Mouse (Mus musculus) large intestine, adult 2 months (tissue): ENCODE measurements around the gene Fkbp6. TPM values are rescaled to one million over a fixed set of nuclear protein-coding genes. Genes with fewer than 3 reads are reported as not detected.

Experiments
- DNase-seq: peaks from one replicate; pipeline ENCODE4 v3.0.0-alpha.2; 2012; ENCODE audit warnings: low read depth, low spot score
- WGBS: fragments of 180-500 bp; shearing (Covaris S2); methylation state at CpG from one replicate; pipeline ENCODE4 v1.1.7; 2018; 5-methylcytosine and 5-hydroxymethylcytosine counted together
- polyA plus RNA-seq: library from polyadenylated mRNA; depleted of rRNA; stranded (reverse); fragments of >200 nt; gene quantifications from 2 replicates; pipeline ENCODE4 v1.2.3, GENCODE M21; 2012

The Fkbp6 gene
- polyA plus RNA-seq, 1 experiment = not detected

- no peak for DNase-seq
- WGBS = 79% methylated on average over 5 of the region's 5 CpGs
These were observed 62.9 kb downstream of the Fkbp6 start for GRCm38 (mm10) chr5:135286926-135287325.

- no peak for DNase-seq
- WGBS = 0% methylated on average over 6 of the region's 6 CpGs
These were observed 63.7 kb downstream of the Fkbp6 start for GRCm38 (mm10) chr5:135286185-135286584.

GRCm38 (mm10) chr5:135285211-135285610 is 64.6 kb downstream of the Fkbp6 start:
- no peak for DNase-seq
- 66% methylated on average over 3 of the region's 3 CpGs for WGBS

- DNase-seq = no peak
- WGBS = 64% methylated on average over 9 of the region's 9 CpGs
These were observed 69.6 kb downstream of the Fkbp6 start for GRCm38 (mm10) chr5:135280226-135280625.

- WGBS = 26% methylated on average over 36 of the region's 36 CpGs
- DNase-seq = no peak
These were observed 73.2 kb downstream of the Fkbp6 start for GRCm38 (mm10) chr5:135276597-135276996.

- DNase-seq = no peak
- WGBS = 52% methylated on average over 15 of the region's 15 CpGs
These were observed 75.0 kb downstream of the Fkbp6 start for GRCm38 (mm10) chr5:135274663-135275396.

GRCm38 (mm10) chr5:135271563-135272165 is 78.2 kb downstream of the Fkbp6 start:
- WGBS = 69% methylated on average over 12 of the region's 12 CpGs
- DNase-seq = no peak

- no peak for DNase-seq
- WGBS = 59% methylated on average over 4 of the region's 4 CpGs
These were observed 79.5 kb downstream of the Fkbp6 start for GRCm38 (mm10) chr5:135270361-135270760.

GRCm38 (mm10) chr5:135269451-135269850 is 80.4 kb downstream of the Fkbp6 start:
- 72% methylated on average over 8 of the region's 8 CpGs for WGBS
- DNase-seq = no peak

GRCm38 (mm10) chr5:135264548-135264947 is 85.3 kb downstream of the Fkbp6 start:
- peak; percentile 36 for DNase-seq
- 19% methylated on average over 9 of the region's 9 CpGs for whole genome bisulfite sequencing

GRCm38 (mm10) chr5:135263866-135264503 is 85.9 kb downstream of the Fkbp6 start:
- DNase-seq = no peak
- 8% methylated on average over 17 of the region's 17 CpGs for WGBS

- no peak for DNase-seq
- 36% methylated on average over 30 of the region's 30 CpGs for WGBS
These were observed 91.3 kb downstream of the Fkbp6 start for GRCm38 (mm10) chr5:135258280-135259150.

GRCm38 (mm10) chr5:135257559-135257958 is 92.3 kb downstream of the Fkbp6 start:
- no peak for DNase-seq
- WGBS = 80% methylated on average over 12 of the region's 12 CpGs

GRCm38 (mm10) chr5:135256166-135256565 is 93.7 kb downstream of the Fkbp6 start:
- no peak for DNase-seq
- 94% methylated on average over 3 of the region's 3 CpGs for WGBS

GRCm38 (mm10) chr5:135253741-135254401 is 96.0 kb downstream of the Fkbp6 start:
- DNase-seq = no peak
- WGBS = 42% methylated on average over 12 of the region's 12 CpGs

GRCm38 (mm10) chr5:135251079-135251454 is 98.8 kb downstream of the Fkbp6 start, which contains the start of gene Fzd9:
Fzd9 (minus strand) TSS chr5:135251230.
- WGBS = under 1% methylated on average over 51 of the region's 51 CpGs
- peak; percentile 47 for DNase-seq

- WGBS = 2% methylated on average over 90 of the region's 92 CpGs
- no peak for DNase-seq
These were observed 99.4 kb downstream of the Fkbp6 start for GRCm38 (mm10) chr5:135250186-135251078.

GRCm38 (mm10) chr5:135248956-135249676 is 100.7 kb downstream of the Fkbp6 start:
- WGBS = 89% methylated on average over 16 of the region's 16 CpGs
- DNase-seq = no peak
